Mouse (Mus musculus) olfactory bulb, adult 2 months (tissue): ENCODE results near the gene 1700020L24Rik.

Experiments
- CTCF ChIP-seq: fragments of 200-500 bp; IDR thresholded peaks from 2 replicates; pipeline ENCODE4 v1.5.1; 2012; ENCODE audit warnings: low read depth, mild to moderate bottlenecking, low read length, moderate library complexity; ENCODE audit not compliant: insufficient read depth
- POLR2A ChIP-seq: fragments of 200-500 bp; IDR thresholded peaks from 2 replicates; pipeline ENCODE4 v1.6.1; 2012; ENCODE audit warnings: mild to moderate bottlenecking, low read depth, low read length, moderate library complexity; ENCODE audit not compliant: insufficient read depth

DNA sequence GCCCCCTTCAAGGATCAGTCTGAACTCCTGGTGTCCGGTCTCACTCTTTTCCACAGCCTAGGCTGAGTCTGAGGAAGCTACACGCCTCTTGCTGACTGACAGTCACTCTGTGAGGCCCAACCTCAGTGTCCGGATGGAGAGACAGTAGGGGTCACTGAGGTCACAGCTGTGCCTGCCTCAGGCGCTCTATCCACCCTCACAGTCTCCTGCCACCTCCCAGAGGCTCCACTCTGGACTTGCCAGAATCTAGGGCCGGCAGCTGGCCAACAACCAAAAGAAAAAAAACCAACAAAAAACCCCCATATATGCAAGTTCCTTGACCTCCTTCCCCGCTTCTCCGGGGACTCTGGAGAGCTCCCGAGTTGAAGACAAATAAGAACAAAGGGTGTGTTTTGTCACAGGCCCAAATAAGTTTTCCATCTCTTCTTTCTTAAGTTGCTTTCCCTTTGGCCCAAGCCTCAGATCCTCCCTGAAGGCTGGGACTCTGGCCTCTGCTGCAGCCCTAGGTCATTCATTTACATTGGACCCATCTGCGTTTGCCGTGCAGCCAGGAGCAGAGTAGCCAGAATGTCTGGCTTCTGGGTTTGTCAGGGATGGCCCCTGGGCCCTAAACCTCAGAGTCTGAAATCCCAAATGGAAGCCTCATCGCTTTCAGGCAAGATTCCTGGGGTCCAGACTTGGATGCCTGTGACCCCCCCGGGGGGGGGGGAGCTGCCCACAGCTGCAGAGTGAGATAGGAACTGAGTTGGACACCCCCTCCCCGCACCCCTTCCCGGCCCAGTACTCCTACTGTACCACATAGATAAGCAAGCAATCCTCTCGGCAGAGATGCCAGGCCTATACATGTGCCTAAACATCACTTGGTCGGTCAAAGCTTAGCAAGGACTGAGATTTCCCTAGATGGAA is 10.8 kb downstream of the 1700020L24Rik start:
- TF ChIP-seq CTCF, result no peak
- no peak for TF ChIP-seq POLR2A
